Mouse (Mus musculus) MEL (cell line): ENCODE data around the gene Gpr19. TPM values are rescaled to one million over a fixed set of nuclear protein-coding genes. Genes with fewer than 3 reads are reported as not detected.

Experiments
- DNase-seq: peaks from one replicate; pipeline ENCODE4 v3.0.0; 2011; ENCODE audit warnings: low read depth, low spot score
- H3K27ac ChIP-seq: 2 replicates; pipeline ENCODE4 v1.5.1; 2012; ENCODE audit warnings: low read depth, mild to moderate bottlenecking, control low read depth, low read length, moderate library complexity; ENCODE audit not compliant: control insufficient read depth
- H3K27me3 ChIP-seq, 2 experiments: fragments of 150-350 bp in 1 of 2; sonication (generic) in 1 of 2; 2 replicates each; pipeline ENCODE4 v1.6.1; 2012; ENCODE audit warnings: low read length in 2 of 2, mild to moderate bottlenecking in 2 of 2, improper control_type of control experiment in 1 of 2, moderate library complexity in 1 of 2; ENCODE audit not compliant: insufficient read depth in 2 of 2, control insufficient read depth in 1 of 2
- H3K36me3 ChIP-seq, 2 experiments: 2 replicates each; pipeline ENCODE4 v1.6.1; 2012 to 2014; ENCODE audit warnings: low read length in 2 of 2, improper control_type of control experiment in 1 of 2, inconsistent platforms in 1 of 2, mild to moderate bottlenecking in 1 of 2; ENCODE audit not compliant: insufficient read depth in 2 of 2, control insufficient read depth in 1 of 2
- H3K4me1 ChIP-seq, 2 experiments: fragments of 150-350 bp in 1 of 2; sonication (generic) in 1 of 2; 2 replicates each; pipeline ENCODE4 v1.6.1; 2012; ENCODE audit warnings: low read length in 2 of 2, improper control_type of control experiment in 1 of 2, mild to moderate bottlenecking in 1 of 2; ENCODE audit not compliant: insufficient read depth in 2 of 2, control insufficient read depth in 1 of 2
- H3K4me3 ChIP-seq, 2 experiments: fragments of 150-350 bp in 1 of 2; sonication (generic) in 1 of 2; 2 replicates each; pipeline ENCODE4 v1.5.1; 2012; ENCODE audit warnings: low read depth in 2 of 2, low read length in 2 of 2, mild to moderate bottlenecking in 2 of 2, moderate library complexity in 2 of 2, control low read depth in 1 of 2, improper control_type of control experiment in 1 of 2; ENCODE audit not compliant: control insufficient read depth in 1 of 2, insufficient read depth in 1 of 2
- H3K79me2 ChIP-seq: 2 replicates; pipeline ENCODE4 v1.6.1; 2012; ENCODE audit warnings: mild to moderate bottlenecking, low read length, moderate library complexity; ENCODE audit not compliant: control insufficient read depth, poor library complexity, insufficient read depth
- H3K9ac ChIP-seq: 2 replicates; pipeline ENCODE4 v1.6.1; 2012; ENCODE audit warnings: low read depth, mild to moderate bottlenecking, control low read depth, low read length, moderate library complexity; ENCODE audit not compliant: control insufficient read depth, poor library complexity, severe bottlenecking
- H3K9me3 ChIP-seq: fragments of 150-350 bp; sonication (generic); replicated peaks from 2 replicates; pipeline ENCODE4 v1.6.1; 2012; ENCODE audit warnings: mild to moderate bottlenecking, low read length, improper control_type of control experiment, moderate library complexity; ENCODE audit not compliant: insufficient read depth
- BHLHE40 ChIP-seq: IDR thresholded peaks from 2 replicates; pipeline ENCODE4 v1.6.1; 2012; ENCODE audit warnings: low read depth, mild to moderate bottlenecking, inconsistent platforms, low read length, improper control_type of control experiment, borderline replicate concordance
- CHD2 ChIP-seq: IDR thresholded peaks from 2 replicates; pipeline ENCODE4 v1.6.1; 2011; ENCODE audit warnings: low read length, improper control_type of control experiment
- E2F4 ChIP-seq: IDR thresholded peaks from 2 replicates; pipeline ENCODE4 v1.6.1; 2011; ENCODE audit warnings: low read depth, low read length, improper control_type of control experiment, borderline replicate concordance
- ELF1 ChIP-seq: IDR thresholded peaks from 2 replicates; pipeline ENCODE4 v1.6.1; 2014; ENCODE audit warnings: low read depth, mild to moderate bottlenecking, inconsistent platforms, low read length, improper control_type of control experiment, moderate library complexity
- EP300 ChIP-seq, 2 experiments: IDR thresholded peaks; 2 replicates each; pipeline ENCODE4 v1.6.1; 2011; ENCODE audit warnings: improper control_type of control experiment in 2 of 2, low read length in 2 of 2, low read depth in 1 of 2, mild to moderate bottlenecking in 1 of 2
- GABPA ChIP-seq: IDR thresholded peaks from 2 replicates; pipeline ENCODE4 v1.6.1; 2012; ENCODE audit warnings: low read depth, mild to moderate bottlenecking, inconsistent platforms, low read length, improper control_type of control experiment, moderate library complexity
- GATA1 ChIP-seq: IDR thresholded peaks from 2 replicates; pipeline ENCODE4 v1.6.1; 2011; ENCODE audit warnings: low read depth, low read length, improper control_type of control experiment
- HCFC1 ChIP-seq: IDR thresholded peaks from 2 replicates; pipeline ENCODE4 v1.6.1; 2012; ENCODE audit warnings: low read depth, mild to moderate bottlenecking, inconsistent platforms, low read length, improper control_type of control experiment, moderate library complexity
- JUND ChIP-seq: IDR thresholded peaks from 2 replicates; pipeline ENCODE4 v1.6.1; 2011; ENCODE audit warnings: low read depth, mild to moderate bottlenecking, improper control_type of control experiment, low read length
- KAT2A ChIP-seq: conservative IDR thresholded peaks from 2 replicates; pipeline ENCODE4 v1.6.1; 2012; ENCODE audit warnings: low read depth, low read length, improper control_type of control experiment, inconsistent platforms
- MAX ChIP-seq: IDR thresholded peaks from 2 replicates; pipeline ENCODE4 v1.6.1; 2011; ENCODE audit warnings: low read length, improper control_type of control experiment
- MAZ ChIP-seq: IDR thresholded peaks from 2 replicates; pipeline ENCODE4 v1.6.1; 2012; ENCODE audit warnings: low read depth, mild to moderate bottlenecking, inconsistent platforms, low read length, improper control_type of control experiment
- MEF2A ChIP-seq: IDR thresholded peaks from 2 replicates; pipeline ENCODE4 v1.6.1; 2014; ENCODE audit warnings: low read depth, mild to moderate bottlenecking, inconsistent platforms, low read length, improper control_type of control experiment; ENCODE audit not compliant: poor library complexity, insufficient replicate concordance, severe bottlenecking; ENCODE audit errors: extremely low read depth
- MXI1 ChIP-seq: IDR thresholded peaks from 2 replicates; pipeline ENCODE4 v1.6.1; 2011; ENCODE audit warnings: mild to moderate bottlenecking, low read depth, low read length, improper control_type of control experiment
- MYB ChIP-seq: IDR thresholded peaks from 2 replicates; pipeline ENCODE4 v1.6.1; 2011; ENCODE audit warnings: mild to moderate bottlenecking, low read depth, low read length, improper control_type of control experiment
- NELFE ChIP-seq: IDR thresholded peaks from 2 replicates; pipeline ENCODE4 v1.6.1; 2011; ENCODE audit warnings: low read depth, low read length, improper control_type of control experiment
- POLR2A ChIP-seq, 2 experiments: IDR thresholded peaks; 2 replicates each; pipeline ENCODE4 v1.6.1; 2011 to 2012; ENCODE audit warnings: low read length in 2 of 2, mild to moderate bottlenecking in 2 of 2, control low read depth in 1 of 2, improper control_type of control experiment in 1 of 2, low read depth in 1 of 2, moderate library complexity in 1 of 2; ENCODE audit not compliant: control insufficient read depth in 1 of 2, insufficient read depth in 1 of 2, poor library complexity in 1 of 2
- POLR2AphosphoS2 ChIP-seq: IDR thresholded peaks from 2 replicates; pipeline ENCODE4 v1.6.1; 2011; ENCODE audit warnings: low read length, improper control_type of control experiment
- POLR2AphosphoS5 ChIP-seq: IDR thresholded peaks from 2 replicates; pipeline ENCODE4 v1.6.1; 2012; ENCODE audit warnings: low read depth, borderline replicate concordance, mild to moderate bottlenecking, inconsistent platforms, low read length, moderate library complexity, mixed read lengths
- RAD21 ChIP-seq: IDR thresholded peaks from 2 replicates; pipeline ENCODE4 v1.6.1; 2011; ENCODE audit warnings: mild to moderate bottlenecking, low read depth, low read length, improper control_type of control experiment
- RCOR1 ChIP-seq: IDR thresholded peaks from 2 replicates; pipeline ENCODE4 v1.6.1; 2012; ENCODE audit warnings: low read depth, mild to moderate bottlenecking, inconsistent platforms, low read length, improper control_type of control experiment
- SIN3A ChIP-seq: IDR thresholded peaks from 2 replicates; pipeline ENCODE4 v1.6.1; 2012; ENCODE audit warnings: low read length, improper control_type of control experiment, inconsistent platforms
- TAL1 ChIP-seq: IDR thresholded peaks from 2 replicates; pipeline ENCODE4 v1.6.1; 2012; ENCODE audit warnings: mild to moderate bottlenecking, inconsistent platforms, low read length, moderate library complexity, mixed read lengths
- TCF12 ChIP-seq: IDR thresholded peaks from 2 replicates; pipeline ENCODE4 v1.6.1; 2014; ENCODE audit warnings: low read depth, mild to moderate bottlenecking, inconsistent platforms, low read length, improper control_type of control experiment, moderate library complexity
- UBTF ChIP-seq: IDR thresholded peaks from 2 replicates; pipeline ENCODE4 v1.6.1; 2012; ENCODE audit warnings: low read depth, mild to moderate bottlenecking, inconsistent platforms, low read length, improper control_type of control experiment, moderate library complexity, borderline replicate concordance; ENCODE audit not compliant: insufficient read depth
- USF1 ChIP-seq: IDR thresholded peaks from 2 replicates; pipeline ENCODE4 v1.6.1; 2014; ENCODE audit warnings: low read depth, mild to moderate bottlenecking, inconsistent platforms, low read length, improper control_type of control experiment, moderate library complexity
- USF2 ChIP-seq, 2 experiments: IDR thresholded peaks; 2 replicates each; pipeline ENCODE4 v1.6.1; 2011 to 2012; ENCODE audit warnings: improper control_type of control experiment in 2 of 2, low read length in 2 of 2, borderline replicate concordance in 1 of 2, inconsistent platforms in 1 of 2, low read depth in 1 of 2, mild to moderate bottlenecking in 1 of 2; ENCODE audit not compliant: insufficient read depth in 1 of 2
- ZKSCAN1 ChIP-seq: IDR thresholded peaks from 2 replicates; pipeline ENCODE4 v1.6.1; 2012; ENCODE audit warnings: low read depth, mild to moderate bottlenecking, inconsistent platforms, low read length, improper control_type of control experiment, moderate library complexity
- polyA plus RNA-seq, 2 experiments: library from polyadenylated mRNA; stranded (reverse) in 1 of 2; unstranded in 1 of 2; fragments of >175 nt in 1 of 2; fragments of >200 nt in 1 of 2; gene quantifications; 2 replicates each; pipeline versions ENCODE4 v1.2.1 to v1.2.4; 2012; ENCODE audit warnings: low replicate concordance in 2 of 2, low read depth in 1 of 2; ENCODE audit not compliant: insufficient read length in 2 of 2, insufficient read depth in 1 of 2, missing spikeins in 1 of 2
- total RNA-seq: library from RNA; depleted of rRNA; stranded (reverse); fragments of 300-350 nt; gene quantifications from 2 replicates; pipeline ENCODE4 v1.2.3, GENCODE M21; 2012

Gpr19 gene
- total and polyA plus RNA-seq, 3 experiments: 8.4 to 11.7 TPM; not detected in 1

DNA sequence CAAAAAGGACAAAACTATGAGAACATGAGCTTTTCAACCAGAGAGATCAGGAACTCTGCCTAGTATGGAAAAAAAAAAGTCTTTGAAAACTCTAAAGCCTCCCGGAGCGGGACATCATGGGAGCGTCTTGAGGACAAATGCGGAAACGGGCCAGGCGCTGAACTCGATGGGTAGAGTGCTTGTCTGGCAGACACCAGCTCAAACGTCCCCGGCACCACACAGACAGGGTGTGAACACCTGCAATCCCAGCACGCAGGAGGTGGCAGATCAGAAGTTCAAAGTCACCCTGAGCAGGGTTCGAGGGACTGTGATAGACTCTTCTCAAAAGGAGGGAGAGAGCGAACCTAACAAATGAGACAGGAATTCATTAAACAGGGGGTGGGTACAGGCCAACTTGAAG is 37.0 kb downstream of the Gpr19 start:
- H3K27ac ChIP-seq: no peak overlapping the region
- DNase-seq: no peak
- H3K9ac ChIP-seq: no peak overlapping the region
- H3K36me3 ChIP-seq: no peaks in the 10 kb centered on the region
- TF ChIP-seq CHD2 (no peak), GATA1 (no peak), MXI1 (no peak), ELF1 (no peak), MAZ (no peak), NELFE (no peak), UBTF (no peak), POLR2A (IDR thresholded peaks at IDR 0.05; ENCODE audit: control insufficient read depth in 1 of 2, insufficient read depth in 1 of 2, low read depth in 1 of 2, low read length in 2 of 2, poor library complexity in 1 of 2) (no peak), POLR2AphosphoS2 (no peak), TAL1 (no peak), RCOR1 (no peak), RAD21 (no peak), TCF12 (no peak), BHLHE40 (no peak), HCFC1 (no peak), USF1 (no peak)
- H3K4me1 ChIP-seq: no peaks in the 10 kb centered on the region
- no peaks in the 10 kb centered on the region for H3K79me2 ChIP-seq
- H3K4me3 ChIP-seq: no peak overlapping the region
- no peaks in the 10 kb centered on the region for H3K27me3 ChIP-seq
- H3K9me3 ChIP-seq: no peaks in the 10 kb centered on the region

DNA sequence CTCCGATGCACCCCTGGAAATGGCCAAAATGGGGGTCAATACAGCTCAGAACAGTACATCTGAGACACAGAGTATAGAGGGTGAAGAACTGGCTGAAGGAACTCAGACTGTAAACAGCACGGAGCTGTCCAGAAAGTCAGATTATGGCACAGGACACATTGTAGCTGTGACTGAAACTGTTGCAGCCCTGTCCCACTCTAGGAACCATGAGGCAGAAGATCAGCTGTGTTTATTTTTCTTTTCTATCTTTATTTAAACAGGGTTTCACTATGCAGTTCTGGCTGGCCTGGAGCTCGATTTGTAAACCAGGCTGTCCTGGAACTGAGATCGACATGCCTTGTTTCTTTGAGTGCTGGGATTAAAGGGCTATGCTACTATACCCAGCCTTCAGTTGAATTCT is 38.1 kb downstream of the Gpr19 start:
- no peaks in the 10 kb centered on the region for H3K27me3 ChIP-seq
- H3K4me1 ChIP-seq: no peaks in the 10 kb centered on the region
- no peak for DNase-seq
- H3K4me3 ChIP-seq: no peak overlapping the region
- H3K27ac ChIP-seq: no peak overlapping the region
- H3K9me3 ChIP-seq: no peaks in the 10 kb centered on the region
- no peaks in the 10 kb centered on the region for H3K79me2 ChIP-seq
- H3K9ac ChIP-seq: no peak overlapping the region
- TF ChIP-seq MAX (no peak), JUND (no peak), GATA1 (no peak), EP300 (IDR thresholded peaks at IDR 0.05; ENCODE audit: low read depth in 1 of 2, low read length in 2 of 2) (no peak), SIN3A (no peak), GABPA (no peak), POLR2AphosphoS5 (no peak), USF1 (no peak), KAT2A (no peak), RAD21 (no peak), MYB (no peak), E2F4 (no peak), MAZ (no peak), TCF12 (no peak), ZKSCAN1 (no peak), POLR2A (IDR thresholded peaks at IDR 0.05; ENCODE audit: control insufficient read depth in 1 of 2, insufficient read depth in 1 of 2, low read depth in 1 of 2, low read length in 2 of 2, poor library complexity in 1 of 2) (no peak), TAL1 (no peak), USF2 (IDR thresholded peaks at IDR 0.05; ENCODE audit: borderline replicate concordance in 1 of 2, insufficient read depth in 1 of 2, low read depth in 1 of 2, low read length in 2 of 2) (no peak), MEF2A (no peak)
- no peaks in the 10 kb centered on the region for H3K36me3 ChIP-seq
